Mouse (Mus musculus) bone marrow, adult 2 months (tissue): ENCODE data around the gene Ifi35.

ENCODE experiments used
- CTCF ChIP-seq: fragments of 200-500 bp; IDR thresholded peaks from 2 replicates; pipeline ENCODE4 v1.5.1; 2011; ENCODE audit warnings: low read length, control low read depth; ENCODE audit not compliant: control insufficient read depth, insufficient read depth
- POLR2A ChIP-seq: fragments of 200-500 bp; IDR thresholded peaks from 2 replicates; pipeline ENCODE4 v1.6.1; 2011; ENCODE audit warnings: low read depth, mild to moderate bottlenecking, control low read depth, low read length, borderline replicate concordance; ENCODE audit not compliant: control insufficient read depth

DNA sequence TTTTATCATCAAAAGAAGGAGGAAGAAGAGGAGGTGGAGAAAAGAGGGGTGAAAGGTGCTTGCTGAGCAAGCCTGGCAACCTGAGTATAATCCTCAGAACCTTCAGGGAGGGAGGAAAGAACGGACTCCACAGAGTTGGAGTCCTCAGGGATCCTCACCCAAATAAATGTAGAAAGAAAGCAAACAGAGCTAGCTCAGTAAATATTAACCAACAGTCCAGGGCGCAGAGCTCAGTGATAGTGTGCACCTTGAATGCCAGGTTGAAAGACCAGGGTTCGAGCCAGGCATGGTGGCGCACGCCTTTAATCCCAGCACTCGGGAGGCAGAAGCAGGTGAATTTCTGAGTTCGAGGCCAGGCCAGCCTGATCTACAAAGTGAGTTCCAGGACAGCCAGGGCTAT is 7.4 kb downstream of the Ifi35 start:
- TF ChIP-seq CTCF (no peak), POLR2A (no peak)
